Mouse (Mus musculus) intestine, embryonic 16.5 days (tissue): ENCODE data around the gene Ndufa10. TPM values are rescaled to one million over a fixed set of nuclear protein-coding genes. Genes with fewer than 3 reads are reported as not detected.

Source experiments
- ATAC-seq: fragments of 200-750 bp; cut with Nextera tagmentation; 2 replicates; pipeline ENCODE4 v1.8.0; 2017; ENCODE audit warnings: moderate TSS enrichment, moderate library complexity
- H3K27ac ChIP-seq: fragments of 300-500 bp; sonication (generic); 2 replicates; pipeline ENCODE4 v1.5.1; 2014; ENCODE audit warnings: mild to moderate bottlenecking, low read length
- H3K27me3 ChIP-seq: fragments of 300-500 bp; sonication (generic); replicated peaks from 2 replicates; pipeline ENCODE4 v1.6.1; 2014; ENCODE audit warnings: low read length, control low read depth, mixed read lengths; ENCODE audit not compliant: control insufficient read depth, insufficient read depth
- H3K36me3 ChIP-seq: fragments of 300-500 bp; sonication (generic); 2 replicates; pipeline ENCODE4 v1.6.1; 2014; ENCODE audit warnings: low read length, control low read depth; ENCODE audit not compliant: control insufficient read depth, insufficient read depth
- H3K4me1 ChIP-seq: fragments of 300-500 bp; sonication (generic); 2 replicates; pipeline ENCODE4 v1.6.1; 2014; ENCODE audit warnings: low read length, control low read depth, mixed read lengths; ENCODE audit not compliant: control insufficient read depth, insufficient read depth
- H3K4me2 ChIP-seq: fragments of 300-500 bp; sonication (generic); 2 replicates; pipeline ENCODE4 v1.6.1; 2014; ENCODE audit warnings: low read depth, low read length, control low read depth
- H3K4me3 ChIP-seq: fragments of 300-500 bp; sonication (generic); 2 replicates; pipeline ENCODE4 v1.5.1; 2014; ENCODE audit warnings: mild to moderate bottlenecking, low read length
- H3K9ac ChIP-seq: fragments of 300-500 bp; sonication (generic); 2 replicates; pipeline ENCODE4 v1.6.1; 2014; ENCODE audit warnings: low read depth, low read length
- H3K9me3 ChIP-seq: fragments of 300-500 bp; sonication (generic); 2 replicates; pipeline ENCODE4 v1.6.1; 2016; ENCODE audit warnings: low read length, control low read depth; ENCODE audit not compliant: control insufficient read depth
- whole genome bisulfite sequencing: fragments of 180-500 bp; shearing (Covaris S2); extraction: QIAGEN DNeasy Blood & Tissue Kit; methylation state at CpG from one replicate; pipeline ENCODE4 v1.1.7; 2014; 5-methylcytosine and 5-hydroxymethylcytosine counted together
- polyA plus RNA-seq: library from polyadenylated mRNA; unstranded; fragments of >200 nt; fragmentation: Nextera tagmentation; extraction: Ambion mirVana; gene quantifications from 2 replicates; pipeline ENCODE4 v1.2.1, GENCODE M21; 2015

Gene Ndufa10
- polyA plus RNA-seq, 1 experiment from 2014 or later: 411 TPM

DNA sequence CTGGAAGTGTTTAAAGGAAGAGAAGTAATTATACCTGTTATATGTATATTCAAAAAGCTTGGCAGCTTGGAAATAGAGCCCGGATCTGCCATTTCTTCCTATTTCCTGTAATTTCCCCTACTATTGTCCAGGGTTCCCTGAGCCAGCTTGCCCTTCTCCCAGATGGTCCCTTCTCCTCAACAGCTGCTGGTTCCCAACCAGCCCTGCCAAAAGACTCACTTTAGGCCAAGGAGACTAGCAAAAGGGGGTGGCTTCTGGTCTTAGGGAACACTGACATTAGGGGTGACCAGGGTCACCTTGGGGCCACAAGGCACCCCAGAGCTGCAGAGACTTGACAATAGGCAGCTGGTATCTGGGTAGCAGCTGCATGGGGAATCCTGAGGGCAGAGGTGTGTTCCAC lies 38.7 kb downstream of the Ndufa10 start:
- no peak overlapping the region for H3K27ac ChIP-seq
- no peak overlapping the region for H3K4me2 ChIP-seq
- H3K4me3 ChIP-seq: no peak overlapping the region
- peaks cover 1% of the 10 kb centered on the region; the same call in 1 of the 2 replicates for H3K36me3 ChIP-seq
- H3K4me1 ChIP-seq: peaks cover 3% of the 10 kb centered on the region; the same call in 1 of the 2 replicates
- H3K9me3 ChIP-seq: no peaks in the 10 kb centered on the region
- ATAC-seq: no peak
- WGBS: 79% methylated on average over 1 of the region's 1 CpGs
- H3K9ac ChIP-seq: no peak overlapping the region
- H3K27me3 ChIP-seq: no peaks in the 10 kb centered on the region

- H3K36me3 ChIP-seq: no peaks in the 10 kb centered on the region
- no peak overlapping the region for H3K4me3 ChIP-seq
- peaks cover 3% of the 10 kb centered on the region; the same call in 1 of the 2 replicates for H3K4me1 ChIP-seq
- no peak overlapping the region for H3K4me2 ChIP-seq
- no peaks in the 10 kb centered on the region for H3K27me3 ChIP-seq
- H3K9ac ChIP-seq: no peak overlapping the region
- WGBS: 65% methylated on average over 9 of the region's 9 CpGs
- H3K27ac ChIP-seq: no peak overlapping the region
- ATAC-seq: no peak
- no peaks in the 10 kb centered on the region for H3K9me3 ChIP-seq
These were observed 40.9 kb downstream of the Ndufa10 start for GRCm38 (mm10) chr1:92432791-92433190.

DNA sequence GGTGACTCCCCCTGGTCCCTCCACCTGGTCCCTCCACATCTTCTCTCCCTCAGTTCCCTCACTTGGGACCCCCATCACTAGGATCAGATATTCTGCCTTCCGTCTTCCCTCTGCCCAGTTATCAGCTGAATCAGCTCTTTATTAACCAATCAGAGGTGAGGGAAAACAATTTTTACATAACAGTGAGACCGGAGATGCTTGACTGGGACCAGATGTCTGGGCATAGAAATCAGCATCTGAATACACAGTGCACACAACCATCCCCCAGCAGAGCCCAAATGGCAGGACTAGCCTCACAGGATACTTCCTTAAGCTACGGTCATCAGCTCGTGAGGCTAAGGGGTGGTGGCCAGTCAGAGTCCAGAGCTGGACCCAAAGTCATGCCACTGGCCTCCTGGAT lies 41.6 kb downstream of the Ndufa10 start:
- no peak for ATAC-seq

GRCm38 (mm10) chr1:92431420-92431819 lies 42.2 kb downstream of the Ndufa10 start:
- WGBS: 67% methylated on average over 3 of the region's 3 CpGs
- H3K9me3 ChIP-seq: no peaks in the 10 kb centered on the region
- no peak overlapping the region for H3K27ac ChIP-seq

More for the DNA sequence above, 41.6 kb downstream of the Ndufa10 start:
- no peak overlapping the region for H3K9ac ChIP-seq
- no peak overlapping the region for H3K4me3 ChIP-seq
- H3K4me1 ChIP-seq: no peaks in the 10 kb centered on the region
- no peaks in the 10 kb centered on the region for H3K27me3 ChIP-seq
- H3K27ac ChIP-seq: no peak overlapping the region
- no peaks in the 10 kb centered on the region for H3K9me3 ChIP-seq
- 65% methylated on average over 4 of the region's 4 CpGs for WGBS
- H3K36me3 ChIP-seq: no peaks in the 10 kb centered on the region
- H3K4me2 ChIP-seq: no peak overlapping the region

GRCm38 (mm10) chr1:92430991-92431390 lies 42.7 kb downstream of the Ndufa10 start:
- H3K27ac ChIP-seq: no peak overlapping the region
- no peaks in the 10 kb centered on the region for H3K36me3 ChIP-seq
- no peaks in the 10 kb centered on the region for H3K9me3 ChIP-seq
- no peak for ATAC-seq
- WGBS: 91% methylated on average over 1 of the region's 1 CpGs
- no peaks in the 10 kb centered on the region for H3K4me1 ChIP-seq
- no peak overlapping the region for H3K4me3 ChIP-seq
- H3K9ac ChIP-seq: no peak overlapping the region
- no peak overlapping the region for H3K4me2 ChIP-seq
- no peaks in the 10 kb centered on the region for H3K27me3 ChIP-seq

More at GRCm38 (mm10) chr1:92431420-92431819, 42.2 kb downstream of the Ndufa10 start:
- Histone ChIP-seq H3K36me3 (no peaks in the 10 kb centered on the region), H3K27me3 (no peaks in the 10 kb centered on the region), H3K9ac (no peak overlapping the region), H3K4me1 (no peaks in the 10 kb centered on the region), H3K4me3 (no peak overlapping the region), H3K4me2 (no peak overlapping the region)
- no peak for ATAC-seq

GRCm38 (mm10) chr1:92424714-92425113 lies 48.9 kb downstream of the Ndufa10 start:
- Histone ChIP-seq H3K4me3 (no peak overlapping the region), H3K9me3 (no peaks in the 10 kb centered on the region), H3K9ac (no peak overlapping the region), H3K27ac (no peak overlapping the region), H3K27me3 (no peaks in the 10 kb centered on the region), H3K4me1 (no peaks in the 10 kb centered on the region), H3K4me2 (no peak overlapping the region), H3K36me3 (no peaks in the 10 kb centered on the region)
- no peak for ATAC-seq
- WGBS: 63% methylated on average over 7 of the region's 7 CpGs

- Histone ChIP-seq H3K9ac (no peak overlapping the region), H3K27ac (no peak overlapping the region), H3K36me3 (no peaks in the 10 kb centered on the region), H3K27me3 (no peaks in the 10 kb centered on the region), H3K4me2 (no peak overlapping the region), H3K9me3 (no peaks in the 10 kb centered on the region), H3K4me1 (no peaks in the 10 kb centered on the region), H3K4me3 (no peak overlapping the region)
- 79% methylated on average over 5 of the region's 5 CpGs for WGBS
- ATAC-seq: no peak
These were observed 68.5 kb downstream of the Ndufa10 start for GRCm38 (mm10) chr1:92405131-92405530.

DNA sequence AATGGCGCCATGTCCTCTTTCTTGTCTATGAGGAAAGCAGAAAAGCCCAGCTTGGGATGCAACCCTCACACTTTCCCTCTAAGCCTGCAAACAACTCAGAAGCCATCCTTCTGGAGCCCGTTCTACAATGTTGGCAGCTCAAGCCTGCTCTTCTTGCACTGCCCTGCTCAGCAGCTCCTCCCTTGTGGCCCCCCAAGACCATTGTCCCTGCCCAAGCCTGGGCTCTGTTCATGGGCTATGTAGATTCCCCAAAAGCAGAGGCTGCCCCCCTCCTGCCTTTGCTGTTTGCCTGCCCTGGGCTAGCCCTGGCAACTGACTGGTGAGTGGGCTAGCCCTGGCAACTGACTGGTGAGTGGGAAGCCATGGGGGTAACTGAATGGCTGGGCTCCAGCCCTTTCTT lies 73.1 kb downstream of the Ndufa10 start:
- no peaks in the 10 kb centered on the region for H3K27me3 ChIP-seq
- H3K9ac ChIP-seq: no peak overlapping the region
- 98% methylated on average over 2 of the region's 2 CpGs for WGBS
- peaks cover 4% of the 10 kb centered on the region; the same call in 1 of the 2 replicates for H3K4me1 ChIP-seq
- no peak overlapping the region for H3K4me2 ChIP-seq
- H3K36me3 ChIP-seq: no peaks in the 10 kb centered on the region
- ATAC-seq: no peak
- no peak overlapping the region for H3K27ac ChIP-seq
- H3K9me3 ChIP-seq: no peaks in the 10 kb centered on the region
- no peak overlapping the region for H3K4me3 ChIP-seq

- H3K9me3 ChIP-seq: no peaks in the 10 kb centered on the region
- H3K9ac ChIP-seq: no peak overlapping the region
- no peak overlapping the region for H3K27ac ChIP-seq
- no peaks in the 10 kb centered on the region for H3K36me3 ChIP-seq
- no peak overlapping the region for H3K4me3 ChIP-seq
- 27% methylated on average over 7 of the region's 7 CpGs for WGBS
- no peak for ATAC-seq
- H3K27me3 ChIP-seq: no peaks in the 10 kb centered on the region
- H3K4me1 ChIP-seq: peaks cover 4% of the 10 kb centered on the region; the same call in 1 of the 2 replicates
- no peak overlapping the region for H3K4me2 ChIP-seq
These were observed 75.1 kb downstream of the Ndufa10 start for GRCm38 (mm10) chr1:92398601-92399000.

- ATAC-seq: no peak
- H3K27ac ChIP-seq: no peak overlapping the region
- no peak overlapping the region for H3K4me3 ChIP-seq
- H3K36me3 ChIP-seq: no peaks in the 10 kb centered on the region
- H3K4me2 ChIP-seq: no peak overlapping the region
- 34% methylated on average over 12 of the region's 12 CpGs for WGBS
- H3K9ac ChIP-seq: no peak overlapping the region
- no peaks in the 10 kb centered on the region for H3K9me3 ChIP-seq
- no peaks in the 10 kb centered on the region for H3K27me3 ChIP-seq
- peaks cover 4% of the 10 kb centered on the region; the same call in 1 of the 2 replicates for H3K4me1 ChIP-seq
These were observed 76.1 kb downstream of the Ndufa10 start for GRCm38 (mm10) chr1:92397511-92398051.
